Mouse (Mus musculus) myocyte (in vitro differentiated cells): Measurements from ENCODE around the gene Pkn1. TPM values are rescaled to one million over a fixed set of nuclear protein-coding genes. Genes with fewer than 3 reads are reported as not detected.

ENCODE experiments used
- H3K27me3 ChIP-seq: one replicate; pipeline ENCODE4 v1.6.1; 2011; ENCODE audit not compliant: control insufficient read depth, insufficient read depth, insufficient read length
- H3K36me3 ChIP-seq: one replicate; pipeline ENCODE4 v1.6.1; 2011; ENCODE audit not compliant: control insufficient read depth, insufficient read depth
- H3K4me2 ChIP-seq: one replicate; pipeline ENCODE4 v1.6.1; 2011; ENCODE audit warnings: low read depth, control low read depth
- H3K4me3 ChIP-seq: one replicate; pipeline ENCODE4 v1.5.1; 2011; ENCODE audit warnings: mild to moderate bottlenecking, control low read depth, moderate library complexity
- H3K79me2 ChIP-seq: one replicate; pipeline ENCODE4 v1.6.1; 2011; ENCODE audit not compliant: control insufficient read depth, insufficient read depth
- H3ac ChIP-seq: one replicate; pipeline ENCODE4 v1.6.1; 2011; ENCODE audit not compliant: control insufficient read depth, insufficient read length
- CEBPB ChIP-seq: IDR thresholded peaks from 2 replicates; pipeline ENCODE4 v1.6.1; 2011; ENCODE audit warnings: mild to moderate bottlenecking, moderate library complexity; ENCODE audit not compliant: poor library complexity, insufficient read depth, severe bottlenecking
- E2F4 ChIP-seq: IDR thresholded peaks from one replicate; pipeline ENCODE4 v1.6.1; 2011; ENCODE audit warnings: mild to moderate bottlenecking, control low read depth, moderate library complexity; ENCODE audit not compliant: insufficient read depth
- MAX ChIP-seq: IDR thresholded peaks from one replicate; pipeline ENCODE4 v1.6.1; 2011; ENCODE audit warnings: low read depth, mild to moderate bottlenecking, control low read depth
- MYOD1 ChIP-seq, 3 experiments: IDR thresholded peaks; one replicate each; pipeline ENCODE4 v1.6.1; 2011; ENCODE audit warnings: control low read depth in 2 of 3, low read depth in 2 of 3, mild to moderate bottlenecking in 2 of 3, moderate library complexity in 1 of 3; ENCODE audit not compliant: insufficient read length in 2 of 3, control insufficient read depth in 1 of 3
- MYOG ChIP-seq, 3 experiments: IDR thresholded peaks; one replicate each; pipeline ENCODE4 v1.6.1; 2011; ENCODE audit warnings: control low read depth in 2 of 3, low read depth in 2 of 3, mild to moderate bottlenecking in 2 of 3; ENCODE audit not compliant: insufficient read length in 2 of 3, control insufficient read depth in 1 of 3, insufficient read depth in 1 of 3
- POLR2A ChIP-seq: IDR thresholded peaks from one replicate; pipeline ENCODE4 v1.6.1; 2011; ENCODE audit warnings: low read depth, mild to moderate bottlenecking, control low read depth, moderate library complexity; ENCODE audit not compliant: insufficient read length
- POLR2AphosphoS2 ChIP-seq: IDR thresholded peaks from one replicate; pipeline ENCODE4 v1.6.1; 2011; ENCODE audit warnings: low read depth, control low read depth; ENCODE audit not compliant: insufficient read length
- REST ChIP-seq: IDR thresholded peaks from one replicate; pipeline ENCODE4 v1.6.1; 2011; ENCODE audit warnings: mild to moderate bottlenecking, control low read depth, moderate library complexity; ENCODE audit not compliant: insufficient read depth, insufficient read length
- SRF ChIP-seq: IDR thresholded peaks from one replicate; pipeline ENCODE4 v1.6.1; 2011; ENCODE audit warnings: low read depth; ENCODE audit not compliant: control insufficient read depth, insufficient read length
- TCF12 ChIP-seq: IDR thresholded peaks from one replicate; pipeline ENCODE4 v1.6.1; 2011; ENCODE audit warnings: mild to moderate bottlenecking, control low read depth; ENCODE audit not compliant: poor library complexity, insufficient read depth, severe bottlenecking
- TCF3 ChIP-seq: IDR thresholded peaks from one replicate; pipeline ENCODE4 v1.6.1; 2011; ENCODE audit warnings: low read depth, control low read depth; ENCODE audit not compliant: insufficient read length
- USF1 ChIP-seq: IDR thresholded peaks from one replicate; pipeline ENCODE4 v1.6.1; 2011; ENCODE audit warnings: low read depth, mild to moderate bottlenecking, control low read depth, moderate library complexity
- polyA plus RNA-seq: library from polyadenylated mRNA; unstranded; fragments of >200 nt; fragmentation: generic; extraction: Trizol; gene quantifications from one replicate; pipeline ENCODE4 v1.2.1, GENCODE M21; 2012; ENCODE audit warnings: missing spikeins

Pkn1 gene
- polyA plus RNA-seq, 1 experiment: 34.1 TPM

DNA sequence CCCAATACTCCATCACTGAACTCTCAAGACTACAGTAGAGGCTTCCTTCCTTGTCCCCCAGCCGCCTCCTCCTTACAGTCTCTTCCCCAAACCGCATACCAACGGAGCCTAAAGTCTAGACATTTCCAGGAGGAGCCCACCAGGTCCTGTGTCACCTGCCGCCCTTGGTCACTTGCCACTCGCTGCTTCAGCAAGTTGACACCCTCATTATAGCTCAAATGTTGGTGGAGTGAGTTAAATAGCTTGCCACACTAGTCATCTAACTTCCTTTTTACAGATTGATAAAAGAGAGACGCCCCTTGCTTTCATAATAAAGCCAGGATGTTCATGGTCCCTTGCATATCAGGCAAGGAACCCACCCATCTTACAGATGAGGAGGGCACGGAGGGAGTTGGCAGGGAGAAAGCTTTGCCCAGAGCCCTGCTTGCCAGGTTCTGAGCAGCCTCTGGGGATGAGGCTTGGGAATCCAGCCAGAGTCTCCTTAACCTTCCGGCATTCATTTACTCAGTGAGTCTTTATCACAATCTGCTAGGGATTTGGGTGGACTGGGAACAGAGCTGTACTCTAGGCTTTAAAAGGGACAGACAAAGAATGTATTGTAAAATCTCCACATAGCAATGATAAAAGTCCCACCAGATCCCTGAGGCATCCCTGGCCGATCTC, 1.6 kb upstream of the Pkn1 start:
- TF ChIP-seq REST (no peak), POLR2A (no peak), USF1 (no peak), CEBPB (no peak)
- H3K27me3 ChIP-seq: no peaks in the 10 kb centered on the region

GRCm38 (mm10) chr8:83699566-83699965, 587 bp upstream of the Pkn1 start:
- H3K79me2 ChIP-seq: no peaks in the 10 kb centered on the region
- H3K4me2 ChIP-seq: peak overlapping the region; percentile 79
- H3K27me3 ChIP-seq: no peaks in the 10 kb centered on the region
- H3ac ChIP-seq: no peak overlapping the region
- no peak for TF ChIP-seq MYOG (IDR thresholded peaks at IDR 0.05; ENCODE audit: control insufficient read depth in 1 of 3, insufficient read depth in 1 of 3, insufficient read length in 2 of 3, low read depth in 2 of 3)
- no peak for TF ChIP-seq POLR2A
- TF ChIP-seq TCF12: no peak
- TF ChIP-seq MAX: no peak
- no peak for TF ChIP-seq TCF3
- TF ChIP-seq POLR2AphosphoS2: no peak
- no peak for TF ChIP-seq CEBPB
- no peak for TF ChIP-seq REST
- no peak for TF ChIP-seq E2F4
- TF ChIP-seq USF1: no peak
- no peak for TF ChIP-seq SRF
- no peaks in the 10 kb centered on the region for H3K36me3 ChIP-seq
- H3K4me3 ChIP-seq: peak overlapping the region; percentile 49

More for the DNA sequence above, 1.6 kb upstream of the Pkn1 start:
- H3K4me2 ChIP-seq: no peak overlapping the region
- H3ac ChIP-seq: no peak overlapping the region
- no peaks in the 10 kb centered on the region for H3K36me3 ChIP-seq
- H3K4me3 ChIP-seq: no peak overlapping the region
- no peaks in the 10 kb centered on the region for H3K79me2 ChIP-seq

DNA sequence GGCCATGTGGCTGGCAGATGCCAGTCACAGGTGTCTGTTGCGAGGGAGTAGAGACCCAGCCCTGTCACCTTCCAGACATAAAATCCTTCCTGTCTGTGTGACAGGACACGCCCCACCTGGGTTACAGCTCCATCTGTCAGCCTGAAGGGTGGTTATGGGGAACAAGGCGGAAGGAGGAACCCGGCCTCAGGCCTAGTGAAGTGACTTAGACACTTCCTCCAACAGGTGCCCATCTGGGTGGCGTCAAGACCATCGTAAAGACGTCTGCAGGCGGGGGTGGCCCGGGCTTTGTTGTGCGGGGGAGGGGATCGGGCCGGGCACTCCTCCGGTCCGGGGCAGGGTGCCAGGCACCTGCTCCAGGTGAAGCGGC, 703 bp downstream of the Pkn1 start:
- Histone ChIP-seq H3ac (peak overlapping the region; percentile 10), H3K36me3 (no peaks in the 10 kb centered on the region), H3K79me2 (no peaks in the 10 kb centered on the region), H3K27me3 (no peaks in the 10 kb centered on the region), H3K4me3 (peak overlapping the region; percentile 49), H3K4me2 (peak overlapping the region; percentile 97)
- TF ChIP-seq USF1 (no peak), REST (no peak), POLR2AphosphoS2 (no peak), SRF (no peak), TCF3 (no peak), MYOG (IDR thresholded peaks at IDR 0.05; ENCODE audit: control insufficient read depth in 1 of 3, insufficient read depth in 1 of 3, insufficient read length in 2 of 3, low read depth in 2 of 3) (no peak), E2F4 (no peak), CEBPB (no peak), MYOD1 (IDR thresholded peaks at IDR 0.05; ENCODE audit: control insufficient read depth in 1 of 3, insufficient read length in 2 of 3, low read depth in 2 of 3) (no peak), TCF12 (no peak), POLR2A (no peak), MAX (no peak)

- Histone ChIP-seq H3K27me3 (no peaks in the 10 kb centered on the region), H3K36me3 (no peaks in the 10 kb centered on the region), H3K4me2 (peak overlapping the region; percentile 97), H3K79me2 (no peaks in the 10 kb centered on the region), H3ac (peak overlapping the region; percentile 10), H3K4me3 (peak overlapping the region; percentile 49)
- TF ChIP-seq SRF (no peak), E2F4 (no peak), TCF12 (no peak), POLR2AphosphoS2 (no peak), MAX (no peak), USF1 (no peak), MYOG (IDR thresholded peaks at IDR 0.05; ENCODE audit: control insufficient read depth in 1 of 3, insufficient read depth in 1 of 3, insufficient read length in 2 of 3, low read depth in 2 of 3) (peak in 1 of 3 experiments; percentile 32), POLR2A (peak; percentile 30), CEBPB (no peak), TCF3 (no peak), MYOD1 (IDR thresholded peaks at IDR 0.05; ENCODE audit: control insufficient read depth in 1 of 3, insufficient read length in 2 of 3, low read depth in 2 of 3) (peak; percentile 16 to 69 (median 43)), REST (no peak)
Measured at GRCm38 (mm10) chr8:83697374-83698220, 1.4 kb downstream of the Pkn1 start.
